Mouse (Mus musculus) MEL (cell line): Measurements from ENCODE around the gene Hmgb1.

ENCODE experiments used
- CTCF ChIP-seq, 3 experiments: IDR thresholded peaks in 2 of 3; conservative IDR thresholded peaks in 1 of 3; 2 replicates each; pipeline ENCODE4 v1.5.1; 2011 to 2012; ENCODE audit warnings: low read length in 3 of 3, low read depth in 2 of 3, mild to moderate bottlenecking in 2 of 3, improper control_type of control experiment in 1 of 3, inconsistent platforms in 1 of 3, mixed read lengths in 1 of 3, moderate library complexity in 1 of 3; ENCODE audit not compliant: control insufficient read depth in 1 of 3, insufficient read depth in 1 of 3, poor library complexity in 1 of 3, severe bottlenecking in 1 of 3
- SIN3A ChIP-seq: IDR thresholded peaks from 2 replicates; pipeline ENCODE4 v1.6.1; 2012; ENCODE audit warnings: low read length, improper control_type of control experiment, inconsistent platforms

- TF ChIP-seq CTCF (IDR thresholded peaks at IDR 0.05 in 2 of 3, conservative IDR thresholded peaks at IDR 0.05 in 1 of 3; ENCODE audit: control insufficient read depth in 1 of 3, insufficient read depth in 1 of 3, low read depth in 2 of 3, low read length in 3 of 3, poor library complexity in 1 of 3, severe bottlenecking in 1 of 3), result no peak; a peak in 1 of 6 replicates
- TF ChIP-seq SIN3A, result no peak
These were observed 135.3 kb downstream of the Hmgb1 start for GRCm38 (mm10) chr5:149048961-149049360.
